Comparison of ENCODE assay signal across 8 mouse cellular contexts in the genomic region with DNA sequence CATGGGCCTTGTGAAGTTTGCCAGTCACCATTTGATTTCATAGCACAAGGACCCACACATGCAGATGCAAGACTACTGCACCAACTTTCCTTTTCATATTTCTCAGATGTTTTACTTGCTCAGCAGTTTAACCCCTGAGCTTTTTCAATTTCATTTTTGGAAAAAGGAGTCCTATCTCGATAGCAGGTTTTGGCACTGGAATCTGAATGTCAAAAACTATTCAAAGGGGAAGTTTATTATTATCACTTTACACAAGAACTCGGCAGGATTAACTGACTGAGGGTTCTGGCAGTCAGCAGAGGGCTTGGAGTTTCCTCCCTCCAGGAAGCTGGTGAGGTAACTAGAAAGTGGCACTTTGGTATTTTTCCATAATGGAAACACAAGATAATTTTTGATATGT. TPM values are rescaled to one million over a fixed set of nuclear protein-coding genes. Genes with fewer than 3 reads are reported as not detected.
A peak's percentile ranks its signal among the peaks of the same experiment; 100 is the strongest.
DNase-seq lines count a peak whose midpoint lies in the region; ATAC-seq and TF ChIP-seq lines count a peak whose summit lies in the region.

No protein-coding gene starts in this region.

- no peak for ATAC-seq in embryonic facial prominence, embryonic 14.5 days (ENCODE audit: low read depth)
- no peak for ATAC-seq in hindbrain, postnatal 0 days
- ATAC-seq in midbrain, postnatal 0 days (ENCODE audit: low FRiP score): no peak

- peak overlapping the region; percentile 83; the same call in 1 of the 2 replicates for H3K27ac ChIP-seq in left cerebral cortex, adult 2 months
- H3K27ac ChIP-seq in embryonic facial prominence, embryonic 14.5 days (replicated peaks; ENCODE audit: low read depth, low read length): no peak overlapping the region
- no peak overlapping the region for H3K27ac ChIP-seq in hindbrain, postnatal 0 days
- H3K27ac ChIP-seq in midbrain, postnatal 0 days (ENCODE audit: low read depth, low read length): no peak overlapping the region

- H3K36me3 ChIP-seq in embryonic facial prominence, embryonic 14.5 days (ENCODE audit: control insufficient read depth, insufficient read depth, low read length): no peaks in the 10 kb centered on the region
- no peaks in the 10 kb centered on the region for H3K36me3 ChIP-seq in hindbrain, postnatal 0 days (ENCODE audit: insufficient read depth, low read length)
- no peaks in the 10 kb centered on the region for H3K36me3 ChIP-seq in midbrain, postnatal 0 days (ENCODE audit: insufficient read depth, low read length)

- 49% methylated on average over 2 of the region's 2 CpGs for WGBS in embryonic facial prominence, embryonic 14.5 days
- 55% methylated on average over 2 of the region's 2 CpGs for WGBS in hindbrain, postnatal 0 days
- WGBS in midbrain, postnatal 0 days: 52% methylated on average over 2 of the region's 2 CpGs

- H3K27me3 ChIP-seq in embryonic facial prominence, embryonic 14.5 days (replicated peaks; ENCODE audit: control insufficient read depth, insufficient read depth, low read length): no peaks in the 10 kb centered on the region
- no peaks in the 10 kb centered on the region for H3K27me3 ChIP-seq in hindbrain, postnatal 0 days (ENCODE audit: insufficient read depth, low read length)
- H3K27me3 ChIP-seq in midbrain, postnatal 0 days (ENCODE audit: insufficient read depth, low read length): no peaks in the 10 kb centered on the region

- peak overlapping the region; percentile 86 for H3K4me3 ChIP-seq in left cerebral cortex, adult 2 months
- 0 out of 2 replicates have a peak overlapping the region, but pooled peaks have one; percentile 72 for H3K4me3 ChIP-seq in embryonic facial prominence, embryonic 14.5 days (ENCODE audit: low read depth, low read length)
- peak overlapping the region; percentile 57 for H3K4me3 ChIP-seq in hindbrain, postnatal 0 days (ENCODE audit: low read length)
- H3K4me3 ChIP-seq in midbrain, postnatal 0 days (ENCODE audit: low read depth, low read length): no peak overlapping the region; the same call in 1 of the 2 replicates

- DNase-seq in left cerebral cortex, adult 2 months (ENCODE audit: extremely low spot score in 1 of 2, low spot score in 2 of 2): no peak
- no peak for DNase-seq in left cerebral cortex, adult 9 months (ENCODE audit: low spot score in 2 of 2)
- DNase-seq in embryonic facial prominence, embryonic 14.5 days (ENCODE audit: low spot score): no peak
- no peak for DNase-seq in hindbrain, postnatal 0 days (ENCODE audit: low spot score)
- DNase-seq in midbrain, postnatal 0 days (ENCODE audit: low spot score): no peak
- DNase-seq in left cerebral cortex, adult 18-20 months (ENCODE audit: low spot score in 2 of 2): no peak
- no peak for DNase-seq in gastrocnemius, postnatal 4 days (ENCODE audit: low spot score in 2 of 2)
- DNase-seq in left cerebral cortex, postnatal 36 days (ENCODE audit: low spot score in 2 of 2): no peak

- H3K4me1 ChIP-seq in embryonic facial prominence, embryonic 14.5 days (ENCODE audit: control insufficient read depth, insufficient read depth, low read length): peaks cover 8% of the 10 kb centered on the region; the same call in 1 of the 2 replicates
- H3K4me1 ChIP-seq in hindbrain, postnatal 0 days (ENCODE audit: insufficient read depth, low read length): peaks cover 5% of the 10 kb centered on the region; the same call in 1 of the 2 replicates
- H3K4me1 ChIP-seq in midbrain, postnatal 0 days (ENCODE audit: insufficient read depth, low read length): no peaks in the 10 kb centered on the region

- peak overlapping the region; percentile 77 for H3K4me2 ChIP-seq in embryonic facial prominence, embryonic 14.5 days (ENCODE audit: low read depth, low read length)
- peak overlapping the region; percentile 81 for H3K4me2 ChIP-seq in hindbrain, postnatal 0 days (ENCODE audit: low read depth, low read length)
- peak overlapping the region; percentile 76 for H3K4me2 ChIP-seq in midbrain, postnatal 0 days (ENCODE audit: low read depth, low read length, poor library complexity, severe bottlenecking)

- no peaks in the 10 kb centered on the region for H3K9me3 ChIP-seq in embryonic facial prominence, embryonic 14.5 days (ENCODE audit: control insufficient read depth, low read length)
- H3K9me3 ChIP-seq in hindbrain, postnatal 0 days (ENCODE audit: low read length): no peaks in the 10 kb centered on the region
- H3K9me3 ChIP-seq in midbrain, postnatal 0 days (ENCODE audit: low read length): no peaks in the 10 kb centered on the region

- TF ChIP-seq CTCF in left cerebral cortex, adult 2 months (IDR thresholded peaks at IDR 0.05): no peak
- TF ChIP-seq CTCF in hindbrain, postnatal 0 days (IDR thresholded peaks at IDR 0.05; ENCODE audit: low read depth): no peak
- TF ChIP-seq CTCF in midbrain, postnatal 0 days (IDR thresholded peaks at IDR 0.05): no peak

- intact Hi-C loops in left cerebral cortex, adult 2 months (cut with DNase I): loop anchor here (10.0 kb wide), 1 partner anchor 291 kb away; a partner anchor contains a TSS
- intact Hi-C loops in left cerebral cortex, postnatal 36 days (cut with DNase I): loop anchor here (10.0 kb wide), 1 partner anchor 609 kb away; a partner anchor contains a TSS

- H3K9ac ChIP-seq in embryonic facial prominence, embryonic 14.5 days (ENCODE audit: low read depth, low read length): no peak overlapping the region
- H3K9ac ChIP-seq in hindbrain, postnatal 0 days (replicated peaks; ENCODE audit: low read length): peak overlapping the region; percentile 62; the same call in 1 of the 2 replicates
- 0 out of 2 replicates have a peak overlapping the region, but pooled peaks have one; percentile 84 for H3K9ac ChIP-seq in midbrain, postnatal 0 days (replicated peaks; ENCODE audit: low read length, poor library complexity, severe bottlenecking)

RNA-seq across cellular contexts. Expression of a gene that starts 1.9 kb away (rescaled TPM):
- total RNA-seq in left cerebral cortex, adult 2 months (2021): 10 to 100 TPM; 77.1 to 78.1 TPM
- polyA plus RNA-seq in embryonic facial prominence, embryonic 14.5 days (2014; fragmentation: Nextera tagmentation; extraction: Ambion mirVana): 3.0 and 3.5 TPM in 2 replicates
- 11.3 and 12.4 TPM in 2 replicates for total RNA-seq in hindbrain, postnatal 0 days (2014; rRNA removed)
- polyA plus RNA-seq in hindbrain, postnatal 0 days (2015; fragmentation: Nextera tagmentation; extraction: Ambion mirVana): 8.2 and 9.4 TPM in 2 replicates
- 17.7 and 17.9 TPM in 2 replicates for total RNA-seq in midbrain, postnatal 0 days (2014; rRNA removed)
- polyA plus RNA-seq in midbrain, postnatal 0 days (2015; fragmentation: Nextera tagmentation; extraction: Ambion mirVana): 6.5 and 7.0 TPM in 2 replicates
- total RNA-seq in left cerebral cortex, adult 18-20 months (2021): 10 to 100 TPM; 89.7 to 90.4 TPM
- 1 to 10 TPM; 9.0 to 9.4 TPM for total RNA-seq in gastrocnemius, postnatal 4 days (2021)
- 10 to 100 TPM; 74.7 to 77.6 TPM for total RNA-seq in left cerebral cortex, postnatal 36 days (2021)

RNA-seq across cellular contexts. Expression of a gene that starts 47.4 kb away (rescaled TPM):
- 10 to 100 TPM; 12.4 to 18.6 TPM for total RNA-seq in left cerebral cortex, adult 2 months (2021)
- 2.4 TPM in 2 replicates for polyA plus RNA-seq in embryonic facial prominence, embryonic 14.5 days (2014; fragmentation: Nextera tagmentation; extraction: Ambion mirVana)
- total RNA-seq in hindbrain, postnatal 0 days (2014; rRNA removed): 0.84 and 3.5 TPM in 2 replicates
- polyA plus RNA-seq in hindbrain, postnatal 0 days (2015; fragmentation: Nextera tagmentation; extraction: Ambion mirVana): 1.4 and 1.7 TPM in 2 replicates
- 1.0 and 1.9 TPM in 2 replicates for total RNA-seq in midbrain, postnatal 0 days (2014; rRNA removed)
- polyA plus RNA-seq in midbrain, postnatal 0 days (2015; fragmentation: Nextera tagmentation; extraction: Ambion mirVana): 1.2 TPM in 2 replicates
- total RNA-seq in left cerebral cortex, adult 18-20 months (2021): 10 to 100 TPM; 12.7 to 16.4 TPM
- 1 to 10 TPM; 1.6 to 3.6 TPM for total RNA-seq in gastrocnemius, postnatal 4 days (2021)
- 10 to 100 TPM in 1 of 2 experiments, 1 to 10 TPM in 1; 7.9 to 13.6 TPM for total RNA-seq in left cerebral cortex, postnatal 36 days (2021)
